Mouse (Mus musculus) testis, postnatal 10 days (tissue): ENCODE data around the gene Usp49.
"Not testable (repeated sequence)": the region's sequence is repeated elsewhere in the genome, so short reads cannot be mapped to it uniquely, and the experiment has no call there.

Experiments
- DNase-seq: peaks from one replicate; pipeline ENCODE4 v3.0.0; 2021; ENCODE audit warnings: low spot score

The Usp49 gene

GRCm38 (mm10) chr17:47630678-47631065 is at the start of gene Usp49:
TSS of gene Usp49 (plus strand) at chr17:47630690.
- no peak for DNase-seq

GRCm38 (mm10) chr17:47580962-47581361 is 49.5 kb upstream of the Usp49 start:
- no peak for DNase-seq

- no peak for DNase-seq
Observed at GRCm38 (mm10) chr17:47588517-47588916, 42.0 kb upstream of the Usp49 start.

- no peak for DNase-seq
Observed at GRCm38 (mm10) chr17:47591073-47591472, 39.4 kb upstream of the Usp49 start.

GRCm38 (mm10) chr17:47593215-47593853 is 37.2 kb upstream of the Usp49 start:
- peak; percentile 98 for DNase-seq

GRCm38 (mm10) chr17:47593854-47594182 is 36.7 kb upstream of the Usp49 start:
- DNase-seq = no peak

GRCm38 (mm10) chr17:47594183-47594968 is 36.1 kb upstream of the Usp49 start:
- peak; percentile 69 for DNase-seq

- DNase-seq = no peak
Observed at GRCm38 (mm10) chr17:47594969-47595247, 35.6 kb upstream of the Usp49 start.

GRCm38 (mm10) chr17:47595248-47596161 is 35.0 kb upstream of the Usp49 start:
- DNase-seq = peak; percentile 58

- no peak for DNase-seq
Observed at GRCm38 (mm10) chr17:47596162-47596838, 34.2 kb upstream of the Usp49 start.

GRCm38 (mm10) chr17:47596839-47597164 is 33.7 kb upstream of the Usp49 start:
- no peak for DNase-seq

GRCm38 (mm10) chr17:47597261-47597660 is 33.2 kb upstream of the Usp49 start:
- no peak for DNase-seq

- peak; percentile 55 for DNase-seq
Observed at GRCm38 (mm10) chr17:47597838-47598579, 32.5 kb upstream of the Usp49 start.

- DNase-seq = not testable (repeated sequence)
Observed at GRCm38 (mm10) chr17:47598580-47599304, 31.7 kb upstream of the Usp49 start.

- DNase-seq = no peak
Observed at GRCm38 (mm10) chr17:47599511-47600297, 30.8 kb upstream of the Usp49 start.

- no peak for DNase-seq
Observed at GRCm38 (mm10) chr17:47600601-47601388, 29.7 kb upstream of the Usp49 start.

- no peak for DNase-seq
Observed at GRCm38 (mm10) chr17:47601389-47601755, 29.1 kb upstream of the Usp49 start.

- DNase-seq = no peak
Observed at GRCm38 (mm10) chr17:47602289-47602688, 28.2 kb upstream of the Usp49 start.

- DNase-seq = no peak
Observed at GRCm38 (mm10) chr17:47606220-47606619, 24.3 kb upstream of the Usp49 start.
